Mouse (Mus musculus): Measurements from ENCODE around the gene Fam187b.

DNA sequence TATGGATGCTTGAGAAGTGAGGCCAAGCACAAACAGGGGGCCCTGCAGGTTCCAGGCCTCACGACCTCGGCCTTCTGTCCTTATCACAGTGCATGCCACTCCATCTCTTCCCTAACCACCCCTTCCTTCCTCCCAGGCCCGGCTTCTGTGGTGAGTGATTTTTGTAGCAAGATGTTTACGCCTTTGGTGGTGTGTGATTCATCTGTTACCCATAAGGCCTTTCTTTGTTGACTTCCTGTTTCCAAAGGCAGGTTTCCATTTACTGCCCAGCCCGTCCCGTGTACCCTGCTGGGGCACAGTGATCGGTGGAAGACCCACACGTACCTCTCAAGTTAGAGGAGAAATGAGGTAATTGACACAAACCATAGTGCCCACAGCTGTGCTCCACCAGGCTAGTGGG is 29.1 kb downstream of the Fam187b start:
- TF ChIP-seq POLR2A (IDR thresholded peaks at IDR 0.05; ENCODE audit: low read depth, low read length) (no peak; the same call in none of the 2 replicates), CTCF (IDR thresholded peaks at IDR 0.05; ENCODE audit: extremely low read depth, insufficient read depth, insufficient read length, insufficient replicate concordance) (no peak)

All from spleen, adult 2 months (tissue).